Mouse (Mus musculus) neural tube, embryonic 14.5 days (tissue): ENCODE data around the gene 2900011O08Rik. TPM values are rescaled to one million over a fixed set of nuclear protein-coding genes. Genes with fewer than 3 reads are reported as not detected.
"Not testable (repeated sequence)": the region's sequence is repeated elsewhere in the genome, so short reads cannot be mapped to it uniquely, and the experiment has no call there.

ENCODE experiments used
- ATAC-seq: fragments of 200-750 bp; cut with Nextera tagmentation; 2 replicates; pipeline ENCODE4 v1.8.0; 2017; ENCODE audit warnings: low read depth, mild to moderate bottlenecking, moderate TSS enrichment, moderate library complexity
- H3K27ac ChIP-seq: fragments of 300-500 bp; sonication (generic); 2 replicates; pipeline ENCODE4 v1.5.1; 2014; ENCODE audit warnings: low read depth, mild to moderate bottlenecking, control low read depth, low read length, moderate library complexity, mixed read lengths
- H3K27me3 ChIP-seq: fragments of 300-500 bp; sonication (generic); 2 replicates; pipeline ENCODE4 v1.6.1; 2014; ENCODE audit warnings: low read length; ENCODE audit not compliant: control insufficient read depth, insufficient read depth
- H3K36me3 ChIP-seq: fragments of 300-500 bp; sonication (generic); 2 replicates; pipeline ENCODE4 v1.6.1; 2014; ENCODE audit warnings: low read length, mixed read lengths; ENCODE audit not compliant: control insufficient read depth, insufficient read depth
- H3K4me1 ChIP-seq: fragments of 300-500 bp; sonication (generic); 2 replicates; pipeline ENCODE4 v1.6.1; 2014; ENCODE audit warnings: low read length; ENCODE audit not compliant: control insufficient read depth, insufficient read depth
- H3K4me2 ChIP-seq: fragments of 300-500 bp; sonication (generic); 2 replicates; pipeline ENCODE4 v1.6.1; 2014; ENCODE audit warnings: mild to moderate bottlenecking, low read depth, low read length, control low read depth
- H3K4me3 ChIP-seq: fragments of 300-500 bp; sonication (generic); 2 replicates; pipeline ENCODE4 v1.5.1; 2014; ENCODE audit warnings: low read depth, low read length, control low read depth, mixed read lengths
- H3K9ac ChIP-seq: fragments of 300-500 bp; sonication (generic); replicated peaks from 2 replicates; pipeline ENCODE4 v1.6.1; 2014; ENCODE audit warnings: low read depth, mild to moderate bottlenecking, control low read depth, low read length, mixed read lengths
- H3K9me3 ChIP-seq: fragments of 300-500 bp; sonication (generic); 2 replicates; pipeline ENCODE4 v1.6.1; 2016; ENCODE audit warnings: low read length; ENCODE audit not compliant: control insufficient read depth
- WGBS: fragments of 180-500 bp; shearing (Covaris S2); extraction: QIAGEN DNeasy Blood & Tissue Kit; methylation state at CpG from one replicate; pipeline ENCODE4 v1.1.7; 2014; 5-methylcytosine and 5-hydroxymethylcytosine counted together
- polyA plus RNA-seq: library from polyadenylated mRNA; unstranded; fragments of >200 nt; fragmentation: Nextera tagmentation; extraction: Ambion mirVana; gene quantifications from 2 replicates; pipeline ENCODE4 v1.2.1, GENCODE M21; 2014

2900011O08Rik gene
- polyA plus RNA-seq, 1 experiment from 2014 or later, result 233 TPM

DNA sequence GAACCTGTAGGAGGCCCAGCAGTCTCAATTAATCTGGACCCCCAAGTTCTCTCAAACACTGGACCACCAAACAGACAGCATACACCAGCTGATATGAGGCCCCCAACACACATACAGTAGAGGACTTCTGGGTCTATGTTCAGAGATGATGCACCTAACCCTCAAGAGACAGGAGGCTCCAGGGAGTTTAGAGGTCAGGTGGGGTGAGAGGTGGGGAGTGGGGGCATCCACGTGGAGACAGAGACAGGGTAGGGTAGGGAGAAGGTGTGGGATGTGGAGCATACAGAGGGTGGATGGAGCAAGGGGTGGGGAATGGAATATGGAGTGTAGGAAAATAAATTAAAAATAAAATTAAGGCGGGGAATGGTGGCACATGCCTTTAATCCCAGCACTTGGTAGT, 82.3 kb downstream of the 2900011O08Rik start:
- H3K4me1 ChIP-seq, ATAC-seq, H3K36me3 ChIP-seq, H3K4me2 ChIP-seq, H3K4me3 ChIP-seq, H3K27me3 ChIP-seq, H3K9ac ChIP-seq, H3K9me3 ChIP-seq, H3K27ac ChIP-seq: not testable (repeated sequence)
- 89% methylated on average over 2 of the region's 2 CpGs for WGBS

DNA sequence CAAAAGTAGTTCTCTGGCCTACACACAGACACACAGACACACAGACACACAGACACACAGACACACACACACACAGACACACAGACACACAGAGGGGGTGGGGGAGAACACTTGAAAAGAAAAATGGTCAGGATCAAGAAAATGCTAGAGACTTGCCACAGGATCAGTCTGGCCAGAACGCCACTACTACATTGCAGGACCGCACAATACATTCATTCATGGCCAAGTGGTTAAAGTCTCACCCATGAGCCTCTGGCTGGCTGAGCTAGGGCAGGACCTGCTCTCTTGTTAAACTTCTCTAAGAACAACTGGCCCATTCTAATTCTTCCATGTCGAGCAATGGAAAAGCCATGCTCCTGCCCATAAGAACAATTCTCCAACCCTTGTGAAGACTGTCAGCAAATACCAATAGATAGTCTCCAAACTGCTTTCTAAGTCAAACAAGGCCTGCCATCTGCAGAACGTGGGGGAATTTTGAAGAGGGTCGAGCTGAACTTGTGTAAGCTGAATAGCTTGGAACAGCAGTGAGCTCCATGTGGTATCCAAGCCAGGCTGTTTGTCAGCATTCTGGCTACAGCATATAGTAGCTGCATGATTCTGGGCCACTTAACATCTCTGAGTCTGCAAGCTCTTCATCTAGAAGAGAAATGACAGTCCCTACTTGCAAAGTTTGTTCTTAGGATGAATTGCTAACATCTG, 84.2 kb downstream of the 2900011O08Rik start:
- WGBS, result 79% methylated on average over 5 of the region's 5 CpGs
- H3K9me3 ChIP-seq, result no peaks in the 10 kb centered on the region
- no peak overlapping the region for H3K4me3 ChIP-seq
- no peak overlapping the region for H3K27ac ChIP-seq
- no peaks in the 10 kb centered on the region for H3K27me3 ChIP-seq
- H3K36me3 ChIP-seq, result no peaks in the 10 kb centered on the region
- H3K9ac ChIP-seq, result no peak overlapping the region
- no peak overlapping the region for H3K4me2 ChIP-seq
- H3K4me1 ChIP-seq, result no peaks in the 10 kb centered on the region
- no peak; the same call in 1 of the 2 replicates for ATAC-seq

DNA sequence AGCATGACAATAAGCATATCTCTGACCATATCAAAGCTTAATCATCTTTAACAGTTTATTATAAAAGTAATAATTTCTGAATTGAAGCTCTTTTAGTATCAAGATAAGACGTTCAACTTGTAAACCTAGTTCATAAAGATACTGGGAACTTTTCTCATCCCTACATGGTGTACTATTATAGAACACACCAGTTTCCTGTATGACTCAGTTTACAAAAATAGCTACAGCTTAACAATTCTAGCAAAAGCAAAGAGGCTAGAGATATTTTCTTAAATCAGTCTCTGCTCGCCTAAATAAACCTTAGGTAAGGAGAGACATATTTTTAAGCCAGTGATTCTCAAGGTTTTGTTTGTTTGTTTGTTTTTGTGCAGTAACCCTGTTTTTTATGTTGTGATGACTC, 96.5 kb downstream of the 2900011O08Rik start:
- 84% methylated on average over 2 of the region's 2 CpGs for WGBS
- Histone ChIP-seq H3K4me1 (no peaks in the 10 kb centered on the region), H3K9ac (no peak overlapping the region), H3K36me3 (no peaks in the 10 kb centered on the region), H3K27ac (no peak overlapping the region), H3K4me2 (no peak overlapping the region), H3K4me3 (no peak overlapping the region), H3K27me3 (no peaks in the 10 kb centered on the region), H3K9me3 (no peaks in the 10 kb centered on the region)
- ATAC-seq, result no peak

DNA sequence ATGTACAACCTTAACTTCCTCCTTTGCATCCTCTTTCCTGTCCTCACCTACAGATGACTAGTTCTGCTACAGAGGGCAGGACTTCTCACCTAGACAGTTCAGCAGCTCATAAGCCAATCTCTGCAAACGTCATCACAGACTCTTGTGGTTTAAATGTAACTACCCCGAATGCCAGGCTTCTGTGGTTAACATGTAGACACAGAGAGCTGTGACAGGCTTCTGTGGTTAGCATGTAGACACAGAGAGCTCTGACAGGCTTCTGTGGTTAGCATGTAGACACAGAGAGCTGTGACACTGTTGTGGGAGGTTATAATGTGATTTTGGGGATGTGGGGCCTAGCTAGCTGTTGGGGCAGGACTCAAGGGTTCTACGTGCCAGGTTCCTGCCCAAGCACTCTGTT, 101.8 kb downstream of the 2900011O08Rik start:
- Histone ChIP-seq H3K4me3 (no peak overlapping the region), H3K4me2 (no peak overlapping the region), H3K27ac (no peak overlapping the region), H3K36me3 (0 out of 2 replicates have a peak, but pooled peaks cover 5% of the 10 kb centered on the region), H3K27me3 (no peaks in the 10 kb centered on the region), H3K9ac (no peak overlapping the region), H3K9me3 (no peaks in the 10 kb centered on the region), H3K4me1 (no peaks in the 10 kb centered on the region)
- no peak for ATAC-seq
- 78% methylated on average over 3 of the region's 3 CpGs for WGBS

DNA sequence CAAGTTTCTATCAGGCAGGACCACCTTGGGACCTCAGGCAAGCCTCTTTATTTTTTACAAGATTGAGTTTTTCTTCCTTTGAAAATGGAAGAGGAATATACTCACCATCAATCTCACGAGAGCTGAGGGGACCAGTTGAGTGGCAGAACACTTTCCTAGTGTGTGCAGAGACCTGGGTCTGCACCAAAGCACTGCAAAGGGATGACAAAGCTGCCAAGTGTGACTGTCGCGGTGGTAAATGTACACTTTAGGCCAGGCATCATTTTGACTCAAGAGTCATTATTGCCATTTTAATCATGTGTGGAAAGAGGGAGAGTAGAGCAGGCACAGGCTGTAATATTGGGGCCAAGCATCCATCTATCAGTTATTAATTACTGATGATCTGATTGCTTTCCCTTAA, 102.9 kb downstream of the 2900011O08Rik start:
- Histone ChIP-seq H3K27me3 (no peaks in the 10 kb centered on the region), H3K9me3 (no peaks in the 10 kb centered on the region), H3K4me2 (no peak overlapping the region), H3K4me1 (no peaks in the 10 kb centered on the region), H3K4me3 (no peak overlapping the region), H3K9ac (no peak overlapping the region), H3K36me3 (peaks cover 12% of the 10 kb centered on the region; the same call in 1 of the 2 replicates), H3K27ac (no peak overlapping the region)
- ATAC-seq, result no peak
- WGBS, result 90% methylated on average over 3 of the region's 3 CpGs

DNA sequence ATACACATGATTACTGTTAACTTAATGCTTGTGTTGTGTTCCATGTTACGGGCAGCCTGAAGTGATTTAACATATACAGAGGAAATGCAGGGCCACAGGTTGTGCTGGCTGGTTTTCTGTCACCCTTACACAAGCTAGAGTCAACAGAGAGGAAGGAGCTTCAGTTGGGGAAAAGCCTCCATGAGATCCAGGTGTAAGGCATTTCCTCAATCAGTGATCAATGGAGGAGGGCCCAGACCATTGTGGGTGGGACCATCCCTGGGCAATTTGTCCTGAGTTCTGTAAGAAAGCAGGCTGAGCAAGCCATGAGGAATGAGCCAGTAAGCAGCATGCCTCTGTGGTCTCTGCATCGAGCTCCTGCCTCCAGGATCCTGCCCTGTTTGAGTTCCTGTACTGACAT, 105.4 kb downstream of the 2900011O08Rik start:
- no peak overlapping the region for H3K9ac ChIP-seq
- no peak overlapping the region for H3K4me3 ChIP-seq
- no peak overlapping the region for H3K4me2 ChIP-seq
- WGBS, result 86% methylated on average over 2 of the region's 2 CpGs
- peaks cover 22% of the 10 kb centered on the region for H3K36me3 ChIP-seq
- no peak for ATAC-seq
- H3K4me1 ChIP-seq, result no peaks in the 10 kb centered on the region
- no peak overlapping the region for H3K27ac ChIP-seq
- no peaks in the 10 kb centered on the region for H3K9me3 ChIP-seq
- no peaks in the 10 kb centered on the region for H3K27me3 ChIP-seq

DNA sequence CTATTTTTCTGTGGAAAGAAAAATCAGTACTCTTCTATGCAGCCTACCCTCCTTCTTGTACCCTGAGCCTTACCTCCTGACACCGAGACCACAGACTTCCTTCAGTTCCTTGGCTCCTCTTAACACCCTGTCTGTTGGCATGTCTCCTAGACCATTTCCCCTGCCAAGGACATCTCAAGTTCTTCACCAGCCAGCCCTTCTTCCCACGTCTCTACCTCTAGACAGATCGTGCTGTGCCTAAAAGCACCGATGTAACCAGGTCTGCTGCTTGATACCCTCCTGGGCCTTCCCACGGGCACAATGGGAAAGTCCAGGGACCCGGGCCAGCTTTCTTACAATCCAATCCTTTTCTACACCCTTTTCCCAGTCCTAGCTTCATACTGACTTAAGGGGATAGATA, 119.5 kb downstream of the 2900011O08Rik start:
- peaks cover 11% of the 10 kb centered on the region for H3K36me3 ChIP-seq
- no peaks in the 10 kb centered on the region for H3K4me1 ChIP-seq
- H3K4me3 ChIP-seq, result no peak overlapping the region
- no peak overlapping the region for H3K9ac ChIP-seq
- H3K4me2 ChIP-seq, result no peak overlapping the region
- no peaks in the 10 kb centered on the region for H3K27me3 ChIP-seq
- no peak overlapping the region for H3K27ac ChIP-seq
- 91% methylated on average over 6 of the region's 6 CpGs for WGBS
- ATAC-seq, result no peak
- H3K9me3 ChIP-seq, result no peaks in the 10 kb centered on the region

DNA sequence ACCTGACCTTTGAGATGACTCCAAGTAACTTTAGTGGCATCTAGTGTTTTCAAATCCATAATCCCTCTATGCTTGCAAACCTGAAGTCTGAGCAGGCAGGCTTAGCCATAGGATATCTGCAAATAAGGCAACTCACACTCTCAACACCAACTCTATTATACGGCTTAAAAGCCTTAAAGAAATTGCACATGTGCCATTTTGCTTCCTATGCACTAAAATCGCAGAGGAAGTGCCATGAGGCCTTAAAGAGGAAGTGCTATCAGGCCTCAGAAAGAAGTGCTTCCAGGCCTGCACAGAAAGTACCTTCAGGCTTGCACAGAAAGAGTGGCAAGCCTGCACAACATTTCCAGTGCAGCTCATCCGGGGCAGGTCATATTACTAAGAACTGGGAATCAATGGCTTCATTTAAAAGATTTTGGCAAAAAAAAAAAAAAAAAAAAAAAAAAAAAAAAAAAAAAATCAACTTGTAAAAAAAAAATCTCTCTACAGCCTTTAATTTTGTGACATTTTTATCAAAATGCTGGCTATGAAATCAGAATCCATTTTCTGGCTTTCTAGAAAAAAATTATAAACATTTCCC, 123.3 kb downstream of the 2900011O08Rik start:
- 84% methylated on average over 3 of the region's 3 CpGs for WGBS
- ATAC-seq, result no peak
- H3K4me1 ChIP-seq, result no peaks in the 10 kb centered on the region
- no peaks in the 10 kb centered on the region for H3K9me3 ChIP-seq
- peaks cover 42% of the 10 kb centered on the region for H3K36me3 ChIP-seq
- H3K4me3 ChIP-seq, result no peak overlapping the region
- no peak overlapping the region for H3K27ac ChIP-seq
- no peaks in the 10 kb centered on the region for H3K27me3 ChIP-seq
- no peak overlapping the region for H3K4me2 ChIP-seq
- H3K9ac ChIP-seq, result no peak overlapping the region

DNA sequence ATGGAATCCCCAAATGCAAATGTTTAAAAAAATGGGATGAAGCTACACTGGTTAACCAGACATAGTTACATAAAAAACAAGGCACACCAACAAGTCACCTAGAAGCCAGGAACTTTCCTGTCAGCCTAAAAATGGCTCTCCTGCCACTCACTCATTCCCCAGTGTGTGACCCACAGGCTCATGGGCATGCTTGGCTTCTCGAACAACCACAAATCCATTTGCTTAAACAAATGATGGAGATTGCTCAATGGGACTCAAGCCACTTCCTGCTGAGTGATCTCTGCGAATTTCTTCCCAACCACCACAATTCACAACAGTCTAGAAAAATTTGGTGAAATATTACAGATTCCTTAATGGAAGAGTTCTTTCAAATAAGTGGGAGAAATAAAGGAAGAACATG, 124.5 kb downstream of the 2900011O08Rik start:
- H3K4me3 ChIP-seq, result no peak overlapping the region
- no peak overlapping the region for H3K27ac ChIP-seq
- 82% methylated on average over 2 of the region's 2 CpGs for WGBS
- ATAC-seq, result no peak
- no peak overlapping the region for H3K4me2 ChIP-seq
- H3K9me3 ChIP-seq, result no peaks in the 10 kb centered on the region
- no peaks in the 10 kb centered on the region for H3K4me1 ChIP-seq
- H3K9ac ChIP-seq, result no peak overlapping the region
- H3K27me3 ChIP-seq, result no peaks in the 10 kb centered on the region
- peaks cover 45% of the 10 kb centered on the region for H3K36me3 ChIP-seq
